Mouse (Mus musculus) left cerebral cortex, postnatal 10 days (tissue): ENCODE measurements at regions not wholly inside any gene's neighbourhood (a gene's known extent, or its start where the extent isn't known, plus 50 kb on each side); places are given as distances from the start of the nearest gene placed in this dataset.
"Not testable (repeated sequence)": the region's sequence is repeated elsewhere in the genome, so short reads cannot be mapped to it uniquely, and the experiment has no call there.

ENCODE experiments used
- DNase-seq, 2 experiments: peaks; one replicate each; pipeline ENCODE4 v3.0.0; 2021 to 2022; ENCODE audit warnings: low spot score in 2 of 2, mixed read lengths in 1 of 2; ENCODE audit errors: extremely low spot score in 1 of 2
- intact Hi-C: fragments of 180-260 bp; cut with DNase I; formaldehyde crosslinking; loops from one replicate; pipeline ENCODE4 v1.15.1; 2025

DNA sequence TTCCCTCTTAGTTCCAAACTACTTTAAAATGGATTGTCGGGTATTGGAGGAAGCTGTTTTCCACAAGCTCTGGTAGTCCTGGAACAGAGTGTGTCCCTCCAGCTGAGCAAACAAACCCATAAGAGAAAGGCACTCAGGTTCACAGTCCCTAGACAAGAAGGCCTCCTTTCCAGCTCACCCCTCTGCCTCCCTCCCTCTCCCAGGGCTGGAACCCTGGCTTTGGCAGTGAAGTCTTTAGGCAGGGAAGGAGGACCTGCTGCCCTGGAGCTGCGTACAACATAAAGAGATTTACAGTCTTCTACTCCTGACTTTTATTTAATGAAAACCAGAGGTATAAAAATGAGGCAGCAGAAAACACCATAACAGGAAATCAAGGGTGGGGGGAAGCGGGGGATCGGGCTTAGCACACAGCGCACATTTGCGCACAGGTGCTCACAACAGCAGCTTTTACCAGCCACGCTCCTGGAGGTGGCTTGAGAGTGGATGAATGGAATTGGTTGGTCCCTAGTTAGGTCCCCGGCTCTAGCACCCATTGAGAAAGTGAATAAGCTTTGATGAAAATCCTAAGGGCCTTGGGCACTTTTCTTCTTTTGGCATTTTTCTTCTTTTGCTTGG is 143.0 kb upstream of the Gmds start:
- no peak for DNase-seq

DNA sequence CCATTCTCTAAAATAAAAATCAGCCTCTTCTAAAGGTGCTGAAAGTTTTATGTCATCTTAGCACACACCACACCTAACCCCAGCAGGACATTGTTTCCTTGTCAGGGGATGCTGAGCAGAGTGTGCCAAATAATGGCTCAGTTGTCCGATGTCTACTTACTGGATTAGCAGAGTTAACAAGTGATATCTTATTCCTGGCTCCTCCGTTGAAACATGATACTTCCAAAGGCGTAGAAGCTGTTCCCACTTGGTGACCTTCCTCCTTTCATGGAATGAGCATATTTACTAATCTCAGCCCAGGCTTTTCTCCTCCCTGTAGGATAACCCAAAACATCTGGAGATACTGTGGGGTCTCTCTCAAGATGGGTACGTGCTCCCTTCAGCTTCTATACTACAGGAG is 141.5 kb upstream of the Gmds start:
- intact Hi-C loops, result no loop called here
- DNase-seq, result no peak

More for the DNA sequence above, 143.0 kb upstream of the Gmds start:
- intact Hi-C loops, result no loop called here

DNA sequence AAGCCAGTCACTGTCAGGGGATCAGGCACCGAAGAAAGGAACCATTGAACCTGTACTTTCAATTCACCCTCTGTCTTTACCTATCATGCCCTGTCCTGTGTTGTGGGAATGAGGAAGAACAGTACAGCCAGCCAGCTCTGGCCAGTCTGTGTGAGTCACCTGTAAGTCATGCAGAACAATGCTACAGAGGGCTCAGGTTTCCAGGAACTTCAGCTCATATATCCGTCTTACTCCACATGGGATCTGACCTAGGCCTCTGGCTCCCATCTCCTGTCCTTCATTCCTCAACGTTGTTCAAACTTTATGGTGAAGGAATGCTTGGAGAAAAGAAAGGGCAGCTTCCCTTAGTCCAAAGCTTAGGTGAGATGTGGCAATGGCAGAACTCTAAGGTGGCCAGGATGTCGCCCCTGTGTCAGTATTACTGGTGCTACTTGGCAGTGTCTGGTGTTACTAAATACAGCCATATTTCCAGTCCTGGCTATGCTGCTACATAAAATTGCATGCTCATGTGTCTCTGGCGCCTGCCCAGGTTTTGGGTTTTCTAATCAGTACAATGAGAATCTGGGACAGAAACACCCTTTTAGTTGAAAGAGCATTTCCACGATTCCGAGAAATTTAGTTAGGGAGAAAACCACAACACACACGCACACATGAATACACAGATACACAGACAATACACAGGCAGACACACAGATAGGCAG is 140.7 kb upstream of the Gmds start:
- DNase-seq, result peak; percentile 20 to 42
- intact Hi-C loops, result no loop called here

DNA sequence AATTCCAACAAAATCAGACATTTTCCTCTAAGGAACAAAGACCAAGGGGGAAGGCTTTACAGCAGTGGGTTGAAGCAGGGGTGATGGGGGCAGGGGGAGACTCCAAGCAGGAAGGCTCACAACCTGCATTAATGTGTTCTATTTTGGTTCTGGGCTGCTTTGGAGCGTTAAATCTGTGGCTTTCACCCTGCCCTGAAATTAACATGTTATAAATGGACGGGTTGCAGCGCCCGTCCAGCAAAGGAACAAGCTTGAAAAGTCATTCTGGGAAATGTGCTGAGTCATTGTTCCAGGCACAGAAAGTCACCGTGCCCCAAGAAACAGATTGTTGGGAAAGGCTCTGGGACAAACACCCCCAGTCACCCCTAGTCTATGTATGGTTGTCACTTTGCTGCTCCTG is 127.2 kb upstream of the Gmds start:
- DNase-seq, result no peak
- intact Hi-C loops, result no loop called here

DNA sequence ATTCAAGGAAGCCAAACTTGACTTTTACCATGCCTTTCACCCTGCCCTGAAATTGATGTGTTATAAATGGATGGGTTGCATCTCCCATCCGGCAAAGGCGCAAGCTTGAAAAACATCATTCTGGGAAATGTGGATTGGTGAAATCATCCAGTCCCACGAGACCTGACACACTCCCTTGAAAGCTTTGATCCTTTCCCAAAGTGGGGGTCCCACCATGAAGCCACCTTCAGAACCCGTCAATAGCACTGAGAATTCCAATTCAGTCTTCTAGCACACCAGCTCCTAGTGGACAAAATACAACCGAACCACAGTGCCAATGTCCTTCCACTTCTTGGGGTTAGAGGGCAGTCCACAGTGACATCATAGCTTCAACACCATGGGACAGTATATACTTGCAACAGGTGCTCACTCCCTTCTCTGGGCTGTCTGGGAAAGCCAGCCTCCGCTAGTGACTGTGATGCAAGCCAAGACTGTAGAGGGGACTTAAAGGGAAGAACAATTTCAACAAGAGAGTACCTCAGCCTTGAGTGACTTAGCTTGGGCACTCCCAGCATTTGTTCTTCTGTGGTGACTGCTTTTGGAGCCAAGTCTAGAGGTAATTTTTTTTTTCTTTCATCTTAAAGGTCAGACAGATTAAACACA is 126.6 kb upstream of the Gmds start:
- intact Hi-C loops, result no loop called here
- no peak for DNase-seq

DNA sequence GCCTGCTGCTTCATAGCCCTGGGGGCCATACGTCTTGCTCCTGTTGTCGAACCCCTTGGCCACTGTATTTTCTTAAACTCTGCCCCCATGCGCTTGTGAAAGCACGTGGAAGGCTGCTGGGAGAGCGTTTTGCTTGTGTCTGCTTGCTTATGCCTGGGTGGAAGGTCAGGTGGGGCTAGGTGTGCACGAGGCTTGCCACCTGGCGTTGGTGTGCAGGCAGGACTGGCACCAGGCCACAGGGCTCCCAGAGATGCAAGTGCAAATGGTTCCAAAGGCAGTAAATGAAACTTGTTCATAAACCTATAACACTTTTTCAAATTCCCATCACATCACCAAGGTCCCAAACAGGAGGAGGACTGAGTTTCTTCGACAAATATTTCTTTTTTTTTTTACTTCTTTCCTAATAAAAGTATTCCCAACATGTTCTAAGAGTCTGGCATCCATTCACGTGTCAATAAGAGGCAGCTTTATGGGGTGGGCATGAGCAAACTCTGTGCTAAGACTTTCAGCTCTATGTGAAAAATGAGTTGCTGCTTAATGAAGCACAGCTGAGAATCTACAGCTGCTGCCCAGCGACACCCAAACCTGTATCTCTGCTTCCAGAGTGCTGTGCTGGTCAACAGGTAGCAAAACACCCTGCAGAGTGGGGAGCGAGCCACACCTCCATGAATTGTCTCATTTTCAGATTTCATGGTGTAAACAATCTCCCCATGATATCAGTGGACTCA is 116.0 kb upstream of the Gmds start:
- DNase-seq, result no peak
- intact Hi-C loops, result no loop called here

DNA sequence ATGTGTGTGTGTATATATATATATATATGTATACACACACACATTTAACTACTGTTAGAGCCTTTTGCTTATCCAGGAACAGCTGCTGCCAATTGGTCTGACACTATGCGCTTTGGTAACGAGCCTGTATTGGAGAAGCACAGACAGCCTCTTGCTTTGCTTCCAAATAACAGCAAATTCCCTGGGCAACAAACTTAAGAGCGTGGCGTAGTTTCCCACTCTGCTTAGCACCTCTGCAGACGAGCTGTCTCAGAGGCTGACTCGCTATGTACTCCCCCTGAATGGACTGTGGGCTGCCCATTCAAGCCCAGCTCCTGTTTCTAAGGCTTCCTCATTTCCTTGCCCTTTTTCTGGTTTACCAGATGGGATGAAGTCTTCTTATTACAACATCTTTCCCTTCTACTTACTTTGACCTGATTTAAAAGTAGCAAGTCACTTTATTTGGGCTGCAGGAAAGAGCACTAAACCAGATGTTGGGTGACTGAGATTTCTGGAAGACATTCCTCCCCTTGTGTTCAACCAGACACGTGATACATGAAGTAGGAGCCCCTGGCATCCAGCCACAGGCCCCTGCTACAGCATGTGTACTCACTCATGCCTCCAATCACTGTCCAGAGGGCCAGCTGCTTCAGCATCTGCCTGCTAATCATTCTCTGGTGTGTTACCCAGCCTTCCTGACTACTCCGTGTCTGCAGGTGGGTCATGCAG is 111.3 kb upstream of the Gmds start:
- DNase-seq, result peak in 1 of 2 experiments; percentile 67
- intact Hi-C loops, result no loop called here

DNA sequence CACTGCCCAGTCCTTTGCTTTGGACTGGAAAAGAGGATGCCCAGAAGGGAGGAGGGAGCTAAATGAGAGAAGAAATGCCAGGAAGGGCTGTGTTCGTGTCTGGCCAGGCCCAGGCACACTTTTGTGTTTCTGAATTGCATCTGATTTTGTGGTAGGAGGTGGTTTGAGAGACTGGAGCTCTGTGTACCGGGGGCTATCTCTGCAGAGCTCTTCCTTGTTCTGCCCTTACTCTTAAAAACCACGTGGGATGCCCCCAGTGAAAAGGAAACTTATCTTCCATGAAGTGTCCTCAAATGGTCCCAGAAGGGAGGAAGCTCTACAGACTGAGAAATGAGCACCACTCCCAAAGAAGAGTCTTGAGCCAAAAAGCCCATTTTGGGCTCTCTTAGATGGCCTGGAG is 106.0 kb upstream of the Gmds start:
- intact Hi-C loops, result no loop called here
- no peak for DNase-seq

DNA sequence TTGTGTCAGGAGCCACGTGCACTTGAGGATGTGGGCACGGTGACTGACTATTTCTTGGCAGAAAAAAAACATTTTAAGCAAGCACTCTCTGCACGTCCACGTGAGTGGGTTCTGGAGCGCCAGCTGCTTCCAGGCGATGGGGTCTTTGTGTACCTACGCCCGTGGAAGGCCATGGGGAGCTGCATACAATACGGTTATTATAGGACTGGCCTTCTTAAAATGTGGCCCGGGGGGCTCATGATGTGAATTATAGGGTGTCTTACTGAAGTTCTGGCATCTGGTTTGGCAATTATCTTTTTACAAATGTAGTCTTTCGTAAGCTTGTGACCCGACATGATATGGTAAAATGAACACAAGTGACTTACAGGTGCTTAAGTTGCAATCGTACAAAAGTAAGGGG is 103.5 kb upstream of the Gmds start:
- DNase-seq, result no peak
- intact Hi-C loops, result no loop called here

DNA sequence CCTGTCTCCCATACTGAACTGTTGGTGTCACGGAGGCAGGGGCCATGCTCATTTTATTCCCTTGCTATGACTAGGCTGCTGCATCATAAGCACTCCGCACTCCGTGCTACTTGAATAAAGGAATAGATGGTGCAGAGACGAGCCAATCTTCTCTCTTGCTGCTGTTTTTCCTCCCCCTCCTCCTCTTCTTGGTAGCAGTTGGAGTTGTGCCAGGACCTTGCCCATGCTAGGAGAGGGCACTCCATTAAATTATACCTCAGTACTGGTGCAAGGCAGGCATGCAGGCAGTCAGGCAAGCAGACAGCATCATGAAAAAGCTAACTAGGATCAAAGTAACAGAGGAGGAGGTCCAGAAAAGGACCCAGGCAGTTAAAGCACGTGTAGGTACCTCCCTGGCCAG is 96.6 kb upstream of the Gmds start:
- intact Hi-C loops, result no loop called here
- DNase-seq, result no peak

DNA sequence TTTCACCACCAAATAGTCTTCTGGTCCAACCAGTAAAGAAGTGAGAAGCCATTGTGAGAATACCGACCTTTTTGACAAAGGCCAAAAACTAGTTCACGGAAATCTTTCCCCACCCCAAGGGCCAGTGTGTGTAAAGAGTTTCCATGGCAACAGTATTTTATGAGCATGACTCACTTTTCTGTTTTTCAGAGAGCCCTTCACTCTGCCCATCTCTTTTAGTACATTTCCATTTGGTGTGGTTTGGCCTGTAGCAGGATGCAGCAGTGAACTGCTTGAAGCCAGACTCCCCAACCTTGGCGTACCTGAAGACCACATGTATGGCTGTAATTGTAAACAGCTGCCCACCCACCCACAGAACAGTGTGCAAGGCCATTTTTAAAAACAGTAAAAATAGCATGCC is 89.9 kb upstream of the Gmds start:
- intact Hi-C loops, result no loop called here
- DNase-seq, result no peak

DNA sequence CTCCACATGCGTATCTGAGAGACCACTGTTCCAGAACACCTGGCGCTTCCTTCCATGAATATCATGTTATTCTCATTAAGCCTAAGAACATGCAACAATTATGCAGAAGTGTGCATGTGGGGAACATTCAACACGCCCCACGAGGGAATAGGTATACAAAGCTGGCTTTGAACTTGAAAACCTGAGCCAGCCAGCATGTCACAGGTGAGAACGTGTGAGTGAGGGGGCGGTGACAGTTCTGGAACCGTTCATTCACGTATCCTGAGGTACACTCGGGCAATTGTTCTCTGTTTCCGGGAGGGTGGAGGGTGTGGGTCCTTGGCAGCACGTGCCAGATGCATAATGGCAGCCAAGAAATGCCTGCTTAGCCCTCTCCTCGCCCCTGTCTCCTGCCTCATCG is 88.4 kb upstream of the Gmds start:
- intact Hi-C loops, result no loop called here
- no peak for DNase-seq

DNA sequence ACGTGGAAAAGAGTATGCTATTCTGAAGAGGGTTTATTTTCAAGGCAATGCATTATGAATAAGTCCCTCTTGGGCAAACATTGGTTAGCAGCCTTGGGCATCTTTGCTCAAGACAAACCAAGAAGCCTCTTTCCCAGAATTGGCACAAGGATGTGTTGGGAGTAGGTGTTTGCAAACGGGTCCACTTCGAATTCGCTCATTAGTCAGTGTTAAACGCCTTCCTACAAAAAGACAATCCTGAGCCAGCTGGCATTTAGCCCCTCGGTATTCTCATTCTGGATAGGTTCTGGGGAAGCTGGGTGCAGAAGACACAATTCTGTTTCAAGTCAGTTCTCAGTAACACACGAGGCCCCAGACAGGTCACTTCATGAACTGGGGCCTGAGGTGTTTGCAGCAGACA is 87.7 kb upstream of the Gmds start:
- DNase-seq, result peak; percentile 22 to 28

DNA sequence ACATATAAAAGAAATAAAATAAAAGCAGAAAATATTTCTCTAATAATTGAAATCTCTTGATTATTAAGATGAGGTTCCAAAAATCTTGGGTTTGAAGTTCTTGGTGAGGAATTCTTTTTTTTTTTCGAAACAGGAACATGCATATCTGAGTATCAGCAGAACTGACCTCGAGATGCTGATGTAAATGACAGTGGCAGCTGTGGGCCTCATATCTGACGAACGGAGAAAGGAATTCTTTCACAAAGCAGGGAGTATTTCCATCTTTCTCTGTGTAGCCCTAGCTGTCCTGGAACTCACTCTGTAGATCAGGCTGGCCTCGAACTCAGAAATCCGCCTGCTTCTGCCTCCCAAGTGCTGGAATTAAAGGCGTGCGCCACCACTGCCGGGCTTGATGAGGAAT is 86.0 kb upstream of the Gmds start:
- intact Hi-C loops, DNase-seq: not testable (repeated sequence)

More for the DNA sequence above, 87.7 kb upstream of the Gmds start:
- intact Hi-C loops, result no loop called here

DNA sequence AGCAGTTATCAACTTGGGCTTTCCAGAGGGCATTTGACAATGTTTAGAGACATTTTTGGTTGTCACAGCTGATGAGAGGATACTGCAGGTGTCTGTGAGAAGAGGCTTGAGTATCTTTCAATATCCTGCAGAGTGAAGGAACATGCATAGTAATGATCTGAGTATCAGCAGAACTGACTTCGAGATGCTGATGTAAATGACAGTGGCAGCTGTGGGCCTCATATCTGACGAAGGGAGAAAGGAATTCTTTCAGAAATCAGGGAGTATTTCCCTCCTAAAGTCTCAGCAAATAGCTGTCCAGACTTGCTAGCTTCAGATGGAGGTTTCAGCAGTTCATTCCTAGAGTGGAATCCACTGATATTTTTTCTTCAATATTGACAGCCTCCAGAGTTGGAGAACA is 83.9 kb upstream of the Gmds start:
- intact Hi-C loops, result no loop called here
- DNase-seq, result no peak

DNA sequence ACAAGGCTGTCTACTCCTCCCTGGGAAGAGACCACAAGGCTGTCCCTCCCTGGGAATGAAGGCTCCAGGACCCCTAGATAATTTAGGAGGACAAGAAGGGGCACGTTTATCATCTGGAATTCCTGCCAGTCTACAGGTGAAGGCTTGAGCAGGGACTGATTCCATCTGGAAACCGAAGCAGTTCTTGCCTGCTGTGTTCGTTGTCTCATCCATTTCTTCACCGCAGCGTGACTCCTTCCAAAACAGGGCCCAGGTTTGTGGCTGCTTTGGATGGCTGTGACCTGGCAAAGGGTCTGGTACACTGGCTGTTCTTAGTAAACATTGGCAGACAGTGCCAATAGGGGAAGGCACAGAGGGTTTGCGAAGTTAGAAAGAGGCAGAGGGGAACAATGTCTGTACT is 80.8 kb upstream of the Gmds start:
- no peak for DNase-seq
- intact Hi-C loops, result loop anchor here (10.0 kb wide), 1 partner anchor 205 kb away; no protein-coding TSS in a partner anchor

DNA sequence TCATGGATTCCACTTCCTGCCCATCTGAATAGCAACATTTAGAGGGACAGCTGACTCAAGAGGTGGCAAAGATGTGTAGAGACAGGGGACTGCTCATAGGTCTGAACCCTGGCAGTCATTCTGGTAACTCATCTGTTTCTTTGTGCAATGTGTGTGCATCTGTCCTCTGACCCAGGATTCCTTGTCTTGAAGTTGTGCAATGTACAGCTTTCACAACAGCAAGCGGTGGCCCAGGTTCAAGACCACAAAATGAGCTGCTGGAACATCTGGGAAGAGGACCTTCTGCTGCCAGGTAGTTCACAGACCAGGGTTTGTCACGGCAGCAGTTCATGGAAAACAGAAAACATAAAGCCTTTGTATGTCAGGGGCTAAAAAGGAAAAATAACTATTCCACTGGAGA is 80.1 kb upstream of the Gmds start:
- no peak for DNase-seq
- intact Hi-C loops, result loop anchor here (10.0 kb wide), 1 partner anchor 204 kb away; no protein-coding TSS in a partner anchor

DNA sequence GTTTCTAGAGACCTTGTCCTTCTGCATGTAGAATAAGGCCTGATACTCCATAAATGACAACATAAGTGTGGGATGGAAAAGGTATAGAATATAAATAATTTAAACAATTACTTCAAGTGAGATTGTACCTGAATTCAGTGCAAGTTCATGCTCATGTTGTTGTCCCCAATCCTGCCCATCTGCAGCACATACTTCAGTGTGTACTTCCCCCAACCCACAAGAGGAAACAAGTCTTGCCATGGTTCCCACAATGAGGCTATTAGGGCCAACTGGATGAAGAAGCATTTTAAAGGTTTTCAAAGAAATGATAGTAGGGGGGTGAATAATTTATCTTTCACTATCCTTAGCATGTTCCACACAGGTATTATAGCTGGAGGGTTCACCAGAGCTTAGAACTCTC is 79.4 kb upstream of the Gmds start:
- intact Hi-C loops, result loop anchor here (10.0 kb wide), 1 partner anchor 203 kb away; no protein-coding TSS in a partner anchor
- DNase-seq, result no peak
